Mouse (Mus musculus): ENCODE results near the gene Gla.

Gene Gla

GRCm38 (mm10) chrX:134600659-134601379 lies at the start of gene Gla, which contains the start of gene Hnrnph2:
Gla (minus strand) TSS chrX:134601125.
Hnrnph2 (plus strand) TSS chrX:134601179.
- peak; percentile 95 for DNase-seq (ENCODE audit: low spot score)

DNA sequence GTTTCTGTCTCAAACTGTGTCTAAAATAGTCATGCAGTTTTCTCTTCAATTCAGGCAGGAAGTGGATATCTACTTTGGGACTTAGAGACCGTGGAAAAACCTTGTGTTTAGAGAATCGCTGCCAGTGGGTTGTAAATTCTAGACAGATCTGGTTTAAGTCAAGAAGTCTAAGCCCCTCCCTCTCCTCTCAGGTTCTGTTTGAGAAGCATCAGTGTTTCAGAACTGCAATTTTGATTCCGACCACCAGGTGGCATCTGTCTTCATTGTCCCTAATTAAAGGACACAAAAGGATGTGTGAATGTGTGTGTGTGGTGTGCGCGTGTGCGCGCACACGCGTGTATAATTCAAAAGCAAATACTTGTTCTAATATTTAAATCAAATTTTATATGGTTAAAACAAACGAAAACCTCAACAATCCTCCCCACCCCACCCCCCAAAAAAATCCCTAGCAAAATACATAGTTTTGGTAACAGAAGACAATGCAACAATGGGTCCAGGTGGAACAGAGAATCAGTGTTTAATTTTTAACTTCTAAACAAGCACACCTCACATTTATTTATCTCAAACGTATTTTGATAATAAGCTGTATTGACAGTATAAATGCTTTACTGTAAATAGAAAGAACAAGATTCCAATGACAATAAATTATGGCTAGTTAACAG lies 47.2 kb upstream of the Gla start:
- peak; percentile 76 for DNase-seq (ENCODE audit: low spot score)

- DNase-seq (ENCODE audit: low spot score) = no peak
Measured at GRCm38 (mm10) chrX:134647421-134647820, 46.5 kb upstream of the Gla start.

DNA sequence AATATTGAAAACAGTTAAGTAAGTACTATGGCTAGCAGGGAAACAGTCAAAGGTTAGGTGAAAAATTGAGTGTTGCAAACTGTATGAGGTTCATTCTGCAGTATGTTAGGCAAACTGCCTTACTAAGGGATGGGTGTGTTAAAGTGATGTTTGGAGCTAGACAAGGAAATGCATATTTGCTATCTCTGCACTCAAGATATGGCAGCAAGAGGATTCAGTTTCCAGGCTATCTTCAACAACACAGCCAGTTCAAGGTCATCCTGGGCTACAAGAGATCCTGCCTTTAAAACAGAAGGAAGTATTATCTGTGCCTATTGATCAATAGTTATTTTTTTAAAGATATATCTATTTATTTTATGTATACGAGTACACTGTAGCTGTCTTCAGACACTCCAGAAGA lies 45.4 kb upstream of the Gla start:
- DNase-seq (ENCODE audit: low spot score) = no peak

- no peak for DNase-seq (ENCODE audit: low spot score)
Measured at GRCm38 (mm10) chrX:134641000-134641760, 40.3 kb upstream of the Gla start.

GRCm38 (mm10) chrX:134635860-134636259 lies 34.9 kb upstream of the Gla start:
- no peak for DNase-seq (ENCODE audit: low spot score)

- no peak for DNase-seq (ENCODE audit: low spot score)
Measured at GRCm38 (mm10) chrX:134635111-134635510, 34.2 kb upstream of the Gla start.

DNA sequence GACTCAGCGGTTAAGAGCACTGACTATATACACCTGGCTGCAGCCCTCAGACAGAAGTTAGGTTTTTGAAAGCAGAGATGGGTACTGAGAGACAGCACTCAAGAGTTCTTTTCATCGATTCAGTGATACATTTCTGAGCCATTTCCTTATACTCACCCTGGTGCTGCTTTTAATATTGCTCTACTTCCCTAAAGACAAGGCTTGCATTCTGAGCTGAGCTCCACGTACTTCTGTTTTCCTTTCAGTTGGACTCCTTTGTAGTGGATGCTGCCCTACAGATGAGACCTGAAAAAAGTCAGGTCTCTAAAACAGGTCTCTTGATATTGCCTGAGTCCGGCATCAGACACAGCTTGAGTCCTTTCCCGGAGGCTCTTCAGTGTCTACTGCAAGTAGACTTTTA lies 31.8 kb upstream of the Gla start:
- no peak for DNase-seq (ENCODE audit: low spot score)

DNA sequence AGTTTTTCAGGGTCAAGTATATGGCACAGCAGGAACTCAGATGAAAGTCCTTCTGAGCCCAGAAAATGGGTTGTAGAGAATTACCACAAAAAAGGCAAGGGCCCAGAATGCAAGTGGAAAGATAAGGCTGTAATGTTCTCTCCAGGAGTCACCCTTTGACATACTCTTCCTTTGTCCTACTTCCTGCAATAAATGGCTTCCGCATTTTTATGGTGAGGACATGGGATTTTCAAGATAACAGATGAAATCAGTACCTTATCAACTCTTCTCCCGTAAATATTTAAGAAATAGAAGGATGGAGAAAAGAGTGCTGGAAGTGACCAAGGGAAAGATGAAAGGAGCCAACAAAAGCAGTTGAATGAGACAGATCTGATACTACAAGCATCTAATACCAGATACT lies 27.3 kb upstream of the Gla start:
- no peak for DNase-seq (ENCODE audit: low spot score)

GRCm38 (mm10) chrX:134623350-134623749 lies 22.4 kb upstream of the Gla start:
- no peak for DNase-seq (ENCODE audit: low spot score)

DNA sequence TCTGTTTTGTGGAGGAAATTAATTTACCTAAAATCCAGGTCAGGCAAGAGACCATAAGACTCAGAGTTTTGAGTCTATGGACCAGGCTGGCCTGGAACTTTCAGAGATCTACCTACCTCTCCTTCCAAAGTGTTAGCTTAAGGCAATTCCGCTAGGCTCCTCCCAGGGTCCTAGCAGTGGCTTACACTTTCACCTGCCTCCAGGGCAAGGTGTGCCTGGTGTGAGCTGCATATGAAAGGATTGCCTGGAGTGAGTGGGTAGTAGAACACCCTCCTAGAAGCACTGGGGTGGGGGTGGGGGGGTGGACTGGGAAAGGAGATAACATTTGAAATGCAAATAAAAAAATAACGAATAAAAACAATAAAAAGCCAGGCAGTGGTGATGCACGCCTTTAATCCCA lies 20.8 kb upstream of the Gla start:
- DNase-seq (ENCODE audit: low spot score) = no peak

GRCm38 (mm10) chrX:134620254-134620865 lies 19.4 kb upstream of the Gla start:
- no peak for DNase-seq (ENCODE audit: low spot score)

DNA sequence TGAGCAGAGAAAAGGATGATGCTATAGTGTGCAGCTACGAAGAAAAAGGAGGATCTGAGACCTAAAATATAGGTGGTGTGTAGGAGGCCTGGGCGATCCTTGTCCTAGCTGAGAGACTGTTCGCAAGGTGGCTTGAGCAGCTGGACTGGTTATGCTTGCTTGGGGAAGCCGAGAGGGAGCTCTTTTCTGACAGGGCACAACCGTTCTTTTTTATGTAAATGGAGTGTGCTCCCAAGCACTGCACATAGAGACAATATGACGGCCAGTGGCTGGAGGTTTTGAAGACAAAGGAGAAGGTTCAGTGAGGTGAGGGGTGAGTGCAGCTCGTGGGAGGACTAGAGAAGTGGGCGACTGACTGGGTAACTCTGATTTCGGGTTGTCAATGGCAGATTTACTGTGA lies 18.8 kb upstream of the Gla start:
- DNase-seq (ENCODE audit: low spot score) = no peak

GRCm38 (mm10) chrX:134614306-134614705 lies 13.4 kb upstream of the Gla start:
- DNase-seq (ENCODE audit: low spot score) = no peak

DNA sequence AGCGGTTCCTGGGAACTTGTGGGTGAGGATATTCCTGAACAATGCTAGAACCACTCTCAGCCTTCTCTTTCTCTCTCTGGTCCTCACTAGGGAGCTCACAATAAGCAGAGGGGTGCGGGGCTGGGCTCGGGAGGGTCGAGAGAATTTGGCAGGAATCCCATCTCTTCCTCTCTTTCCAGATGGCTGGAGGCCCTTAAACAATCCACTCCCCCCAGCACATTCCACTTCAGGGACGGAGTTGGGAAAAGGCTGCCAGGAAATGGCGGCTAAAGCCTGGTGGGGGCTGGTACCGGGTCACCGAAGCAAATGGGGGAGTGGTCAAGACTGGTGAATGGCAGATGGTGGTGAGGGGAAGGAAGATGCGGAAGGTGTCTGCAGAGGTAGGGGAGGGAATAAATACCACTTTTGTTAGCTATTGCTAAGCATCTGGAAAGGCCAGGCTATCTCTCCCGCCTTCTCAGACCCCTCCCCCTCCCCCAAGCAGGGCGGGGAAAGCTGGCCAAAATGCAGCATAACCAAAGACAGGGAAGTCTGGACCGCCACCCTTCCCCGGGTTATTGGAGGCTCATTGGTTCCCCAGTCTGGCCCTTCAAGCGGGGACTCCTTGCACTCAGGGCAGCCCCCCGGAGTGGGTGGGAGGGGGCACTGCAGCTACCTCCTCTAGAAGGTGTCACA lies 11.5 kb upstream of the Gla start:
- no peak for DNase-seq (ENCODE audit: low spot score)

DNA sequence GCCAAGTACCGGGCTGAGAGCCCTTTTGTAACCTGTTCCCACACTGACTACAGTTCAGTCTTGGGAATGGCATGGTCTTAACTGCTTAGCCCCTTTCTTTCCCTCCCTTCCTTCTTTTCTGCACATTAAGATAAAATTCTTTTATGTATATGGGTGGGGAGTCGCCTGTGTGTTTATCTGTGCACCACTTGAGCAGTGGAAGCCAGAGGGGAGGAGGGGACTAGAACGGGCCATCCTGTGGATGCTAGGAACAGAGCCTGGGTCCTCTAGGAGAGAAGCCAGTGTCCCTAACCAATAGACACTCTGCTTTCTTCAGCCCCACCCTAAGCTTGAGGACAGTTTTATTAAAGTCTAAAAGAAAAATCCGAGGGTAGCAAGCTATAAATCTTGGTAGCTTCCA lies 10.1 kb upstream of the Gla start:
- DNase-seq (ENCODE audit: low spot score) = no peak

GRCm38 (mm10) chrX:134609472-134609871 lies 8.5 kb upstream of the Gla start:
- DNase-seq (ENCODE audit: low spot score) = no peak

DNA sequence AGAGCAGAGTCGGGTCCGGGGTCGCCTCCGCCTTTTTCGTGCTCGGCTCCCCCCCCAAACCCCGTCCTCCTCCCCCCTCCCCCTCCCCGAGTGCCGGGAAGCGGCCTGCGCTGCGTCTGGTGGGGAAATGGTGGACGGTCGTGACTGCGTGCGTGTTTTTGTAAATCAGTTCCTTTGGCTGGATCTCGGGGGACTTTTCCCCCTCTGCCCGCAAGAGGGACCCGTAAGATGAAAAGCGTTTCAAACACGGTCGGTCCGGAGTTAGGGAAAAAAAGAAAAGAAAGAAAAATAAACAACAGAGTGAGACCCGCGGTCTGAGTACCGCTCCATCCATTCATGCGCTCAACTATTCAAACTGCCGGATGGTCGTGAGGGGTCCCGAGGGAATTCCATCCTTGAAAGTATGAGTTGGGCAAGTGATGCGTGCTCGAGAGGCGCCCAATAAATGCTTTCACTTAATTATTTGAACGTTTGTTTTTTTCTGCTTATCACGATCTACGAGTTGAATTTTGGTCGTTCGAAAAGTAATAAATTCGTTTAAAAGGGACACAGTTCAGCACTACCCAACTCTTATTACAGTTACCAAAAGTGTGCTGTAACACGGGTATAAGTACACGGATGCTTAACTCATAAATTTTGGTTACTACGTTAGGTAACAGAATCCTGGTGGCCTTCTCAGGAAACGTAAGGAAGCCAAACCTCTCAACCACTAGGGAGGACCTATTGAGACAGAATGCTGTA lies 625 bp upstream of the Gla start:
- DNase-seq (ENCODE audit: low spot score) = no peak

DNA sequence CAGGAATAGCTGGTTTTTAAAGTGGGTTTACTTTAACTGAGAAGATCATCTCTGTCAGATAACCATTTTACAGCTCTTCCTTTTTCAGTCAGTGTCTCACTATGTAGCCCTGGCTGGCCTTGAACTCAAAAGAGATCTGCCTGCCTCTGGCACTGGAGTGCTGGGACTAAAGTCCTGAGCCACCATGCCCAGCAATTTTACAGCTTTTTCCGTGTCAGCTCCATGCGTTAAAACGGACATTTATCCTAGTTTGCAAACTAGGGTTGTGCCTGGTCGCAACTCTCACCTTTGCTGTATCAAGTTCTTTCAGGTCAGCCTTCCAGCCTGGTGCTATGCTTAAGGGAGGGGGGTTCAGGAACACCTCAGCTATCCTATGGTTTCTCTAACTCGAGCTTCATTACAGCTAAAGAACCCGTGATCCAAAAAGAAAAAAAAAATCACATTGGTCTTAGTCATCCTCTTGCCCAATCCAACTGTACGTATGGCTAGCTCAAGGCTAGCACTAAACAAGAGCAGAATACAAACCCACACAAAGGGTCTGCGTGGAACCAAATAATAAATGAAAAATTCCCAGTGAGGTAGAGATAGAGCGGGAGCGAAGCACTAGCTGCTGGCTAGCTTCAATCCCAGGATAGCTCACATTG lies 881 bp downstream of the Gla start:
- DNase-seq (ENCODE audit: low spot score) = no peak

GRCm38 (mm10) chrX:134589836-134590235 lies 11.1 kb downstream of the Gla start:
- DNase-seq (ENCODE audit: low spot score) = no peak

- no peak for DNase-seq (ENCODE audit: low spot score)
Measured at GRCm38 (mm10) chrX:134588997-134589396, 11.9 kb downstream of the Gla start.
